Mouse (Mus musculus): ENCODE data around the gene Cacnb3.
A peak's percentile ranks its signal among the peaks of the same experiment; 100 is the strongest.

The Cacnb3 gene

GRCm38 (mm10) chr15:98609331-98610130, 21.1 kb upstream of the Cacnb3 start, which contains the start of gene Adcy6:
Gene Adcy6 (minus strand): TSS chr15:98610076.
- DNase-seq (ENCODE audit: low spot score): peak; percentile 80

- DNase-seq (ENCODE audit: low spot score): no peak
Observed at GRCm38 (mm10) chr15:98610131-98610633, 20.5 kb upstream of the Cacnb3 start.

- no peak for DNase-seq (ENCODE audit: low spot score)
Observed at GRCm38 (mm10) chr15:98612229-98612628, 18.4 kb upstream of the Cacnb3 start.

- no peak for DNase-seq (ENCODE audit: low spot score)
Observed at GRCm38 (mm10) chr15:98614551-98614950, 16.1 kb upstream of the Cacnb3 start.

- no peak for DNase-seq (ENCODE audit: low spot score)
Observed at GRCm38 (mm10) chr15:98614971-98615370, 15.7 kb upstream of the Cacnb3 start.

GRCm38 (mm10) chr15:98615751-98616150, 14.9 kb upstream of the Cacnb3 start:
- DNase-seq (ENCODE audit: low spot score): no peak

GRCm38 (mm10) chr15:98616362-98617175, 14.1 kb upstream of the Cacnb3 start:
- no peak for DNase-seq (ENCODE audit: low spot score)

- peak; percentile 87 for DNase-seq (ENCODE audit: low spot score)
Observed at GRCm38 (mm10) chr15:98617176-98617537, 13.5 kb upstream of the Cacnb3 start.

- DNase-seq (ENCODE audit: low spot score): no peak
Observed at GRCm38 (mm10) chr15:98622199-98622598, 8.4 kb upstream of the Cacnb3 start.

- no peak for DNase-seq (ENCODE audit: low spot score)
Observed at GRCm38 (mm10) chr15:98622721-98623120, 7.9 kb upstream of the Cacnb3 start.

GRCm38 (mm10) chr15:98623361-98623821, 7.2 kb upstream of the Cacnb3 start:
- no peak for DNase-seq (ENCODE audit: low spot score)

- DNase-seq (ENCODE audit: low spot score): no peak
Observed at GRCm38 (mm10) chr15:98626078-98626477, 4.6 kb upstream of the Cacnb3 start.

GRCm38 (mm10) chr15:98626487-98627212, 4.0 kb upstream of the Cacnb3 start:
- DNase-seq (ENCODE audit: low spot score): no peak

- no peak for DNase-seq (ENCODE audit: low spot score)
Observed at GRCm38 (mm10) chr15:98628589-98629254, 1.9 kb upstream of the Cacnb3 start.

- no peak for DNase-seq (ENCODE audit: low spot score)
Observed at GRCm38 (mm10) chr15:98629464-98629863, 1.2 kb upstream of the Cacnb3 start.

GRCm38 (mm10) chr15:98631493-98631892, 853 bp downstream of the Cacnb3 start:
- DNase-seq (ENCODE audit: low spot score): peak; percentile 94

- peak; percentile 77 for DNase-seq (ENCODE audit: low spot score)
Observed at GRCm38 (mm10) chr15:98632107-98632744, 1.6 kb downstream of the Cacnb3 start.

- DNase-seq (ENCODE audit: low spot score): no peak
Observed at GRCm38 (mm10) chr15:98632921-98633320, 2.3 kb downstream of the Cacnb3 start.

GRCm38 (mm10) chr15:98633822-98634470, 3.3 kb downstream of the Cacnb3 start:
- DNase-seq (ENCODE audit: low spot score): no peak

GRCm38 (mm10) chr15:98634541-98635081, 4.0 kb downstream of the Cacnb3 start:
- peak; percentile 90 for DNase-seq (ENCODE audit: low spot score)

All from testis, postnatal 10 days (tissue).